Mouse (Mus musculus): ENCODE results near the gene Ghrhr.

GRCm38 (mm10) chr6:55410977-55411376 is 34.9 kb downstream of the Ghrhr start:
- TF ChIP-seq CTCF (IDR thresholded peaks at IDR 0.05 in 2 of 3, conservative IDR thresholded peaks at IDR 0.05 in 1 of 3; ENCODE audit: control insufficient read depth in 1 of 3, insufficient read depth in 1 of 3, low read depth in 2 of 3, low read length in 3 of 3, poor library complexity in 1 of 3, severe bottlenecking in 1 of 3) (no peak), EP300 (IDR thresholded peaks at IDR 0.05; ENCODE audit: low read depth in 1 of 2, low read length in 2 of 2) (no peak), CHD2 (IDR thresholded peaks at IDR 0.05; ENCODE audit: low read length) (no peak), ZKSCAN1 (IDR thresholded peaks at IDR 0.05; ENCODE audit: low read depth, low read length) (no peak)
